ENCODE assay signal across 20 mouse cellular contexts in the genomic region with DNA sequence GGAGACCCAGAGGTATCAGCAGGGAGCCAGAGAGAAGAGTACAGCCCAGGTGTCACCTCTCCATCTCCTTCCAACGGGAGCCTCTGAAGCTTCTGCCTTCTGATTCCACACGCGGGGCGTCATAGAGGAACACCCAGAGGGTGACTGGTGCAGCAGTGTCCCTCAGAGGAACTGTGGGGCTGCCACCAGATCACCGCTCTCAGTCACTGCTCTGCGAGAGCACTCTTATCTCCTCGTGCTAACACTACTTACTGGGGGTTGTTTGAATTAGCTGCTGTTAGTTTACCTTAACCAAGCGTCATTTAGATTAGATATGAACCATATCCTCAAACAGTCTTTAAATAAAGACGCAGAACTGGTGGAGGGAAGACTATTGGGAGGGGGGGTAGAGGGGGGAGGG. TPM values are rescaled to one million over a fixed set of nuclear protein-coding genes. Genes with fewer than 3 reads are reported as not detected.
A peak's percentile ranks its signal among the peaks of the same experiment; 100 is the strongest.
DNase-seq lines count a peak whose midpoint lies in the region; ATAC-seq and TF ChIP-seq lines count a peak whose summit lies in the region.
"Had no signal": no experiment of that assay in that cellular context is flagged by ENCODE, and none has a peak within 500 bp of the region (broad histone marks: within the 10 kb centered on the region; RNA-seq: fewer than 3 reads in every experiment).

No protein-coding gene starts in this region.

- 15% methylated on average over 9 of the region's 9 CpGs for WGBS in lung, embryonic 14.5 days
- WGBS in liver, embryonic 14.5 days (ENCODE audit: insufficient replicate concordance): 4% methylated on average over 9 of the region's 9 CpGs
- 23% methylated on average over 9 of the region's 9 CpGs for WGBS in stomach, postnatal 0 days

- no peak for TF ChIP-seq EP300 in liver, embryonic 14.5 days (IDR thresholded peaks at IDR 0.05; ENCODE audit: low read depth)
- TF ChIP-seq EP300 in stomach, postnatal 0 days (optimal IDR thresholded peaks at IDR 0.05): no peak

- no peak overlapping the region for H3K4me3 ChIP-seq in lung, embryonic 14.5 days (ENCODE audit: low read depth, low read length)
- H3K4me3 ChIP-seq in liver, embryonic 14.5 days (ENCODE audit: insufficient read depth in 1 of 2, low read depth in 2 of 2, low read length in 2 of 2): no peak overlapping the region
- H3K4me3 ChIP-seq in stomach, postnatal 0 days (ENCODE audit: low read depth, low read length): no peak overlapping the region
- H3K4me3 ChIP-seq: embryonic facial prominence, embryonic 10.5 days; forebrain, embryonic 15.5 days; myocyte; neural tube, embryonic 15.5 days had no signal

- peak; percentile 41 for DNase-seq in lung, embryonic 14.5 days
- no peak for DNase-seq in lung, postnatal 36 days
- DNase-seq in liver, embryonic 14.5 days (ENCODE audit: low read depth in 3 of 3, low spot score in 3 of 3): no peak
- DNase-seq in stomach, postnatal 0 days (ENCODE audit: low spot score): peak; percentile 64
- DNase-seq in kidney, postnatal 4 days: no peak
- DNase-seq in cerebellum, adult 8-10 months: no peak
- DNase-seq: adrenal gland, adult 2 months; cerebellum, adult 11 months; cerebellum, postnatal 36 days; heart, postnatal 14 days; kidney, adult 2 months; kidney, postnatal 25 days; midbrain, embryonic 14.5 days; thymus, adult 2 months had no signal

- H3K27me3 ChIP-seq in lung, embryonic 14.5 days (ENCODE audit: insufficient read depth, low read length): no peaks in the 10 kb centered on the region
- H3K27me3 ChIP-seq in liver, embryonic 14.5 days (ENCODE audit: control insufficient read depth, insufficient read depth, low read length): no peaks in the 10 kb centered on the region
- H3K27me3 ChIP-seq in stomach, postnatal 0 days (ENCODE audit: control insufficient read depth, insufficient read depth, low read length): no peaks in the 10 kb centered on the region
- H3K27me3 ChIP-seq: forebrain, embryonic 15.5 days; neural tube, embryonic 15.5 days had no signal

- no peaks in the 10 kb centered on the region for H3K36me3 ChIP-seq in lung, embryonic 14.5 days (ENCODE audit: insufficient read depth)
- no peaks in the 10 kb centered on the region for H3K36me3 ChIP-seq in liver, embryonic 14.5 days (replicated peaks; ENCODE audit: control insufficient read depth, insufficient read depth, low read depth)
- no peaks in the 10 kb centered on the region for H3K36me3 ChIP-seq in stomach, postnatal 0 days (ENCODE audit: control insufficient read depth, insufficient read depth, low read length)
- H3K36me3 ChIP-seq: neural tube, embryonic 15.5 days had no signal

- TF ChIP-seq CTCF in lung, embryonic 14.5 days (IDR thresholded peaks at IDR 0.05; ENCODE audit: low read depth): no peak
- no peak for TF ChIP-seq CTCF in liver, embryonic 14.5 days (IDR thresholded peaks at IDR 0.05; ENCODE audit: low read depth)
- no peak for TF ChIP-seq CTCF in stomach, postnatal 0 days (IDR thresholded peaks at IDR 0.05; ENCODE audit: low read depth)

- no peak overlapping the region for H3K4me2 ChIP-seq in lung, embryonic 14.5 days
- no peak overlapping the region for H3K4me2 ChIP-seq in liver, embryonic 14.5 days (ENCODE audit: low read depth)
- no peak overlapping the region for H3K4me2 ChIP-seq in stomach, postnatal 0 days (replicated peaks; ENCODE audit: low read depth)
- H3K4me2 ChIP-seq: forebrain, embryonic 15.5 days; hindbrain, embryonic 14.5 days; neural tube, embryonic 15.5 days had no signal

- peak; percentile 55; the same call in 1 of the 2 replicates for ATAC-seq in lung, embryonic 14.5 days (ENCODE audit: insufficient read depth)
- 0 out of 2 replicates have a peak, but pooled peaks have one; percentile 17 for ATAC-seq in erythroid progenitor cell, adult 5-6 weeks (replicated peaks; ENCODE audit: low FRiP score, poor library complexity, severe bottlenecking)
- 0 out of 2 replicates have a peak, but pooled peaks have one; percentile 39 for ATAC-seq in liver, embryonic 14.5 days (ENCODE audit: insufficient read depth)
- ATAC-seq in stomach, postnatal 0 days (ENCODE audit: low FRiP score, low TSS enrichment): peak; percentile 67; the same call in 1 of the 2 replicates
- ATAC-seq: forebrain, embryonic 15.5 days had no signal

- H3K9me3 ChIP-seq in lung, embryonic 14.5 days (ENCODE audit: low read depth, low read length): no peaks in the 10 kb centered on the region
- H3K9me3 ChIP-seq in liver, embryonic 14.5 days (ENCODE audit: control insufficient read depth, low read length): no peaks in the 10 kb centered on the region
- H3K9me3 ChIP-seq in stomach, postnatal 0 days (ENCODE audit: control insufficient read depth, low read length): no peaks in the 10 kb centered on the region
- H3K9me3 ChIP-seq: forebrain, embryonic 15.5 days; neural tube, embryonic 15.5 days had no signal

- no peak overlapping the region for H3K27ac ChIP-seq in lung, embryonic 14.5 days (ENCODE audit: low read depth)
- no peak overlapping the region for H3K27ac ChIP-seq in liver, embryonic 14.5 days
- no peak overlapping the region for H3K27ac ChIP-seq in stomach, postnatal 0 days (replicated peaks)
- H3K27ac ChIP-seq: embryonic facial prominence, embryonic 10.5 days; forebrain, embryonic 15.5 days; hindbrain, embryonic 14.5 days; neural tube, embryonic 15.5 days had no signal

- H3K4me1 ChIP-seq in lung, embryonic 14.5 days (ENCODE audit: insufficient read depth): peaks cover 11% of the 10 kb centered on the region; the same call in 1 of the 2 replicates
- H3K4me1 ChIP-seq in liver, embryonic 14.5 days (replicated peaks; ENCODE audit: control insufficient read depth in 2 of 2, insufficient read depth in 2 of 2, low read length in 1 of 2): peaks cover 0 to 7% of the 10 kb centered on the region in 2 experiments; a peak in 3 of 4 replicates
- no peaks in the 10 kb centered on the region for H3K4me1 ChIP-seq in stomach, postnatal 0 days (replicated peaks; ENCODE audit: control insufficient read depth, insufficient read depth)

- H3K9ac ChIP-seq in lung, embryonic 14.5 days: no peak overlapping the region
- H3K9ac ChIP-seq in liver, embryonic 14.5 days (replicated peaks): no peak overlapping the region
- no peak overlapping the region for H3K9ac ChIP-seq in stomach, postnatal 0 days (ENCODE audit: low read length)
- H3K9ac ChIP-seq: forebrain, embryonic 15.5 days; hindbrain, embryonic 14.5 days; neural tube, embryonic 15.5 days had no signal

RNA-seq across cellular contexts. Expression of gene Celsr1, which starts 12.3 kb away (rescaled TPM):
- polyA plus RNA-seq in lung, embryonic 14.5 days (2014; fragmentation: Nextera tagmentation; extraction: Ambion mirVana): 9.0 and 9.9 TPM in 2 replicates
- 1.1 and 1.3 TPM in 2 replicates for total RNA-seq in erythroid progenitor cell, adult 5-6 weeks (2015; ENCODE audit: low replicate concordance)
- total RNA-seq in erythroid progenitor cell, adult 5-6 weeks (2017; ENCODE audit: low replicate concordance): 0.30 and 0.39 TPM in 2 replicates
- polyA plus RNA-seq in liver, embryonic 14.5 days (2012; rRNA removed): 0.11 and 0.12 TPM in 2 replicates
- polyA plus RNA-seq in liver, embryonic 14.5 days (2014; fragmentation: Nextera tagmentation; extraction: Ambion mirVana): 0.06 and 0.09 TPM in 2 replicates
- 2.0 and 2.2 TPM in 2 replicates for polyA plus RNA-seq in stomach, postnatal 0 days (2015; fragmentation: Nextera tagmentation; extraction: Ambion mirVana)

RNA-seq across cellular contexts. Expression of gene Gramd4, which starts 36.2 kb away (rescaled TPM):
- 8.6 and 9.8 TPM in 2 replicates for polyA plus RNA-seq in lung, embryonic 14.5 days (2014; fragmentation: Nextera tagmentation; extraction: Ambion mirVana)
- total RNA-seq in erythroid progenitor cell, adult 5-6 weeks (2015; ENCODE audit: low replicate concordance): 10.8 and 16.8 TPM in 2 replicates
- 18.9 and 37.5 TPM in 2 replicates for total RNA-seq in erythroid progenitor cell, adult 5-6 weeks (2017; ENCODE audit: low replicate concordance)
- 6.1 and 7.5 TPM in 2 replicates for polyA plus RNA-seq in liver, embryonic 14.5 days (2012; rRNA removed)
- 2.5 and 4.0 TPM in 2 replicates for polyA plus RNA-seq in liver, embryonic 14.5 days (2014; fragmentation: Nextera tagmentation; extraction: Ambion mirVana)
- polyA plus RNA-seq in stomach, postnatal 0 days (2015; fragmentation: Nextera tagmentation; extraction: Ambion mirVana): 11.1 and 11.4 TPM in 2 replicates

Comparison
In these comparisons a context has a peak if more than half of its experiments do, and no peak if none do; other contexts are left out.
1. DNase-seq: peak in lung, embryonic 14.5 days (single experiment) and stomach, postnatal 0 days (single experiment); none in lung, postnatal 36 days (single experiment), liver, embryonic 14.5 days (0 of 3), kidney, postnatal 4 days (0 of 2) and cerebellum, adult 8-10 months (single experiment).
2. ATAC-seq: peak in every context shown above with its lines; median percentile 67 in stomach, postnatal 0 days; 55 in lung, embryonic 14.5 days; 39 in liver, embryonic 14.5 days; 17 in erythroid progenitor cell, adult 5-6 weeks.